Mouse (Mus musculus): ENCODE results near the gene Wdr78.

- TF ChIP-seq POLR2A (IDR thresholded peaks at IDR 0.05; ENCODE audit: borderline replicate concordance, insufficient read depth, low read length) (no peak), CTCF (IDR thresholded peaks at IDR 0.05; ENCODE audit: borderline replicate concordance, insufficient read depth, low read depth, low read length) (no peak)
Measured at GRCm38 (mm10) chr4:103136946-103137345, 22.6 kb upstream of the Wdr78 start.

Measured in cerebellum, adult 2 months (tissue).